Mouse (Mus musculus): ENCODE data around the gene Nab1. TPM values are rescaled to one million over a fixed set of nuclear protein-coding genes. Genes with fewer than 3 reads are reported as not detected.

Gene Nab1
- 14.2 TPM for polyA plus RNA-seq (2017; shearing (Covaris generic))

DNA sequence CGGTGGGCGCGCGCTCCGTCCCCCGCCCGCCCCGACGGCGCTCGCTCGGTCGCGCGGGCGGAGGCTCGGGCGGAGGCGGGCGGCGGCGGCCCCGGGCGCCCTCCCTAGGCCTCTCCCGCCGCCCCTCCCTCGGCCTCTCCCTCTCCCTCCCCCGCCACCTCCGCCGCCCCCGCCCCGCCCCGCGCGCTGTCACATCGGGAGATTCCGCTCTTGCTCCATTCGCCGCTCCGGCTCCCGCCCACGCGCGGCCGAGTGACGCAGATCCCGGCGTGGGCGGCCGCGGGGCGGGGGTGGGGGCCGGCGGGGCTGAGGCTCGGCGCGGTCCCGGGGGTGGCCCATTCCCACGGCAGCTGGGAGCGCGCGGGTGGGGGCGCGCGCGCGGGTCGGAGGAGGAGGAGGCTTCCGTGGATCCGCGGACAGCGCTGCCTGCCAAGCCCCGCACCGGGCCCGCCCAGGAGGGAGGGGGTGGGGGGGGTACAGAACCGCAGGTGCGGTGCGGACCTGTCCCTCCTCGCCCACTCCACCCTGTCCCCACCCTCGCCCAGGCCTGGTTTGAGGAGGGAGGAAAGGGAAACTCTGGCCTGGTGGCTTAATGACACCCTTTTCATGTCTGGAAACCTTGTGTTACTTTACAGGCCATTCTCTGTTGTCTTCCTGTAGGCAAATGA is at the start of gene Nab1:
Gene Nab1, minus strand, starts transcription at position 366 of the 668 bp plus-strand sequence.

Other genes with a start within 250 kb of the Nab1 start
- gene Nemp2, start 130.0 kb upstream of the Nab1 start, polyA plus RNA-seq (2017; shearing (Covaris generic)), result 42.4 TPM
- 2.1 TPM for gene Mfsd6, start 226.8 kb upstream of the Nab1 start, polyA plus RNA-seq (2017; shearing (Covaris generic))